Mouse (Mus musculus) heart, embryonic 16.5 days (tissue): ENCODE measurements around the gene Ip6k2. TPM values are rescaled to one million over a fixed set of nuclear protein-coding genes. Genes with fewer than 3 reads are reported as not detected.

Source experiments
- ATAC-seq: fragments of 200-750 bp; cut with Nextera tagmentation; replicated peaks from 2 replicates; pipeline ENCODE4 v1.8.0; 2017; ENCODE audit warnings: moderate number of reproducible peaks; ENCODE audit not compliant: insufficient read depth, low FRiP score; ENCODE audit errors: extremely low read depth
- H3K27ac ChIP-seq: fragments of 300-500 bp; sonication (generic); 2 replicates; pipeline ENCODE4 v1.5.1; 2014; ENCODE audit warnings: mild to moderate bottlenecking, low read length, control low read depth, moderate library complexity
- H3K27me3 ChIP-seq: fragments of 300-500 bp; sonication (generic); 2 replicates; pipeline ENCODE4 v1.6.1; 2014; ENCODE audit warnings: low read length, mixed read lengths; ENCODE audit not compliant: control insufficient read depth, insufficient read depth
- H3K36me3 ChIP-seq: fragments of 300-500 bp; sonication (generic); 2 replicates; pipeline ENCODE4 v1.6.1; 2014; ENCODE audit not compliant: control insufficient read depth, insufficient read depth
- H3K4me1 ChIP-seq: fragments of 300-500 bp; sonication (generic); 2 replicates; pipeline ENCODE4 v1.6.1; 2014; ENCODE audit warnings: low read length, mixed read lengths; ENCODE audit not compliant: control insufficient read depth, insufficient read depth
- H3K4me2 ChIP-seq: fragments of 300-500 bp; sonication (generic); 2 replicates; pipeline ENCODE4 v1.6.1; 2014; ENCODE audit warnings: low read depth, mild to moderate bottlenecking, control low read depth, low read length
- H3K4me3 ChIP-seq: fragments of 300-500 bp; sonication (generic); 2 replicates; pipeline ENCODE4 v1.5.1; 2014; ENCODE audit warnings: mild to moderate bottlenecking, control low read depth, low read length
- H3K9ac ChIP-seq: fragments of 300-500 bp; sonication (generic); 2 replicates; pipeline ENCODE4 v1.6.1; 2014; ENCODE audit warnings: low read length, control low read depth
- H3K9me3 ChIP-seq: fragments of 300-500 bp; sonication (generic); replicated peaks from 2 replicates; pipeline ENCODE4 v1.6.1; 2016; ENCODE audit warnings: low read length; ENCODE audit not compliant: control insufficient read depth
- WGBS: fragments of 180-500 bp; shearing (Covaris S2); extraction: QIAGEN DNeasy Blood & Tissue Kit; methylation state at CpG from one replicate; pipeline ENCODE4 v1.1.7; 2014; 5-methylcytosine and 5-hydroxymethylcytosine counted together
- polyA plus RNA-seq: library from polyadenylated mRNA; unstranded; fragments of >200 nt; fragmentation: Nextera tagmentation; extraction: Ambion mirVana; gene quantifications from 2 replicates; pipeline ENCODE4 v1.2.1, GENCODE M21; 2015

The Ip6k2 gene
- polyA plus RNA-seq, 1 experiment from 2014 or later = 27.2 TPM

DNA sequence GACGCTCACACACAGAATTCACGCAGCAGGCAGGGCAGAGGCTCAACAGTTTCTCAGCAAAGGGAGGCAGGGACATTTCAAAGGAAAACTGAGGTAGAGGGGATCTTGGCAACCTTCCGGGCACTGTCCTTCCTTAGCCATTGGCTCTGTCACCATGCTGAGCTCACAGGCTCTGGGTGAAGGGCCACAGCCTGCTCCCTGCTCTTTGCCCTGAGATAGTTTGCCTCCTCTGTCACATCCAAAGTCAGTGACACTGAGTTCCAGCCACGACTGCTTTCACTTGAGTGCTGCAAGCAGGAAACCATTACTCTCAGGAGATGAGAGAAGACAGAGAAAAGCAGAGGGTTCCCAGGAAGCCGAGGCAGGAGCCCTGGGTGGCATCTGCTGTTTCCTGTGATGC lies 36.5 kb downstream of the Ip6k2 start:
- no peaks in the 10 kb centered on the region for H3K9me3 ChIP-seq

DNA sequence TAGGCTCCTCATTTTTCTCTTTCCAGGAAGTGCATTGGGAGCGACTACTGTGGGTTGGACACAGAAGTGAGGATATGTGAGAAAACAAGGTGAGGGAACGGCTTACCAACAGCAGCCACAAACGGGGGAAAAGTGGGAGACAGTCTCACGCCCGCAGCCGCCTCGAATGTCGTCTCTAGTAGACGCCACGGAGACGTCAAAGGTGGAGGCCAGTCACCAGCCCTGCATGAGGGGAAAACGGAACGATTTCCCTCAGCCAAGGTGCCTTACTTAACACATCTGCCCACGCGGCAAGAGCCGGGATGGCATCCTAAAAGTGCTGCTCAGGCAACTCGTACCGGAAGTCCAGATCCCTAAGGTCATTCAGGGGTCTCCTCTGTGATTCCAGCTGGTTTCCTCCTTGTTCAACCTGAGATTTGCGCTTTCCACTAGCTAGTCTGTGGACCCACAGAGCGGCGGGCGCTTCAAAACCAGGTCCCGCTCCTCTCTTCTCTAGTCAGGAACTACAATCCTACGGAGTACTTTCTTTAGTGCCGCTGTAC lies 40.6 kb downstream of the Ip6k2 start:
- H3K4me3 ChIP-seq = no peak overlapping the region
- H3K36me3 ChIP-seq = no peaks in the 10 kb centered on the region
- H3K27ac ChIP-seq = no peak overlapping the region
- H3K9ac ChIP-seq = no peak overlapping the region
- no peaks in the 10 kb centered on the region for H3K9me3 ChIP-seq
- WGBS = 2% methylated on average over 25 of the region's 25 CpGs
- H3K4me1 ChIP-seq = peaks cover 11% of the 10 kb centered on the region
- ATAC-seq = no peak
- H3K4me2 ChIP-seq = no peak overlapping the region
- H3K27me3 ChIP-seq = peaks cover 61% of the 10 kb centered on the region

More for the DNA sequence above, 36.5 kb downstream of the Ip6k2 start:
- Histone ChIP-seq H3K36me3 (peaks cover 5% of the 10 kb centered on the region; the same call in 1 of the 2 replicates), H3K4me3 (no peak overlapping the region), H3K4me2 (no peak overlapping the region), H3K27ac (no peak overlapping the region), H3K4me1 (no peaks in the 10 kb centered on the region), H3K27me3 (peaks cover 23% of the 10 kb centered on the region), H3K9ac (no peak overlapping the region)
- 61% methylated on average over 5 of the region's 5 CpGs for WGBS
- ATAC-seq = no peak

DNA sequence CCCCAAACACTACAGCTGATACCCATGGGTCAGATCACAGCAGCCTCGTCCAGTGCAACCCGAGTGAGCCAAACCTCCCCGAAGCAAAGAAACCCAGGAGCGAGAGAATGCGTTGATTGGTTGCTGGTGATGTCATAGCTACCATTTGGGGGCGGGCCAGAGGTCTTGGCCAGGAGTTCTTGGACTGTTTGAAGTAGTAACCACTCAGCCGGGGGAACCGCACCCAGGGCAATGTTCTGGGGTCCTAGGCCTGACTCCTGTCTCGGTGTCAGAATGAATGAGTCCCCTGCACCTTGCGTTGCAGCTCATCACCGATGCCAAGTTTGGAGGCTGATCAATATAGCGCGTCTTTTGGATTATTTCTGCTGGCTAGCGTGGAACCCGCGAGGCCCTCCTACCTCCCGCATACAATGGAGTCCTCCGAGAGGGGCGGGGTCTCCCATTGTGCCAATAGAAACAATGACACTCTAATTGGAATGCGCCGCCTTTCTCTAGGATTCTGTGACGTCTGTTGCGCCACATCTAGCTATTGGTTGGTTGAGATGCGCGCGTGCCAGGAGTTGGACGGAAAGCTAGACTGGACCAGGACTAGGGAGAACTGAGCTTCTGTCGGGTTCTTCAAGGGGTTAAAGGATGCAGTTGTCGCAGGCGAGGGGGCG lies 41.3 kb downstream of the Ip6k2 start:
- H3K4me1 ChIP-seq = peaks cover 11% of the 10 kb centered on the region
- no peak overlapping the region for H3K9ac ChIP-seq
- H3K27me3 ChIP-seq = peaks cover 68% of the 10 kb centered on the region
- ATAC-seq = no peak
- WGBS = 2% methylated on average over 31 of the region's 31 CpGs
- no peak overlapping the region for H3K4me3 ChIP-seq
- no peak overlapping the region for H3K27ac ChIP-seq
- H3K9me3 ChIP-seq = no peaks in the 10 kb centered on the region
- H3K36me3 ChIP-seq = no peaks in the 10 kb centered on the region
- no peak overlapping the region for H3K4me2 ChIP-seq

DNA sequence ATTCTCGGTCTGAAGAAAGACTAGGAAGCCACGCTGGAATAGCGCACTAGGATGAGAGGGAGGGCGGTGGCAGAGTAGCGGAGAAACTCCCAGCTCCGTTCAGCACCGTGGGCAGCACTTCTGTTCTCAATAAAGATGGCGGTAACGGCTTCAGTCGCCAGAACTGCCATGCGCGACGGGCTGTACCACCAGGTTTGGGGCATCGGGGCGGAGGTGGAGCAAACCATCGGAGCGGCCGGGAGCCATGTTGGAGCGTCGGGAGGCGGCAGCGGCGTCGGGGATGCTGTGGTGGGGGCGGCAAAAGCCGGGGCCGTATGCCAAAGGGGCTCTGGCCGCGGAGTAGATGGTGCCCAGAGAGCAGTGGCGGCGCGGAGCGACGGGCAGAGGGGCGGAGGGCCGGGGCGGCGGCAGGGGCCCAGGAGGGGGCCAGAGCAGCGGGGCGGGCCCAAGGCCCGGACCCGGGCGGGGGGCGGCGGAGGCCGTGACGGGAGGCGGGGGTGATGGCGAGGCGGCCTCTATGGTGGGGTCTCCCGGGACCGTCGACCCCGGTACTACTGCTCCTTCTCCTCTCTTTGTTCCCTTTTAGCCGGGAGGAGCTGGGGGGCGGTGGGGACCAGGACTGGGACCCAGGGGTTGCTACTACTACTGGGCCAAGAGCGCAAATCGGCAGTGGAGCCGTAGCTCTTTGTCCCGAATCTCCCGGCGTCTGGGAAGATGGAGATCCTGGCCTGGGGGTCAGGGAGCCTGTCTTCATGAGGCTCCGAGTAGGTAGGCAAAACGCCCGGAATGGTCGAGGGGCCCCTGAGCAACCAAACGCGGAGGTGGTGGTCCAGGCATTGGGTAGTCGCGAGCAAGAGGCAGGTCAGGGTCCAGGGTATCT lies 42.5 kb downstream of the Ip6k2 start, which contains the start of gene Celsr3:
Celsr3 (plus strand) TSS at position 501 of the 880 bp plus-strand sequence.
- peak; percentile 49; the same call in 1 of the 2 replicates for ATAC-seq
- Histone ChIP-seq H3K4me3 (peak within 1 kb of the TSS; percentile 53), H3K9ac (no peak within 1 kb of the TSS), H3K9me3 (no peaks in the 10 kb centered on the region), H3K27me3 (peaks cover 80% of the 10 kb centered on the region), H3K4me1 (peaks cover 11% of the 10 kb centered on the region), H3K4me2 (peak within 1 kb of the TSS; percentile 91), H3K27ac (no peak within 1 kb of the TSS), H3K36me3 (no peaks in the 10 kb centered on the region)
- WGBS = 2% methylated on average over 56 of the region's 70 CpGs

DNA sequence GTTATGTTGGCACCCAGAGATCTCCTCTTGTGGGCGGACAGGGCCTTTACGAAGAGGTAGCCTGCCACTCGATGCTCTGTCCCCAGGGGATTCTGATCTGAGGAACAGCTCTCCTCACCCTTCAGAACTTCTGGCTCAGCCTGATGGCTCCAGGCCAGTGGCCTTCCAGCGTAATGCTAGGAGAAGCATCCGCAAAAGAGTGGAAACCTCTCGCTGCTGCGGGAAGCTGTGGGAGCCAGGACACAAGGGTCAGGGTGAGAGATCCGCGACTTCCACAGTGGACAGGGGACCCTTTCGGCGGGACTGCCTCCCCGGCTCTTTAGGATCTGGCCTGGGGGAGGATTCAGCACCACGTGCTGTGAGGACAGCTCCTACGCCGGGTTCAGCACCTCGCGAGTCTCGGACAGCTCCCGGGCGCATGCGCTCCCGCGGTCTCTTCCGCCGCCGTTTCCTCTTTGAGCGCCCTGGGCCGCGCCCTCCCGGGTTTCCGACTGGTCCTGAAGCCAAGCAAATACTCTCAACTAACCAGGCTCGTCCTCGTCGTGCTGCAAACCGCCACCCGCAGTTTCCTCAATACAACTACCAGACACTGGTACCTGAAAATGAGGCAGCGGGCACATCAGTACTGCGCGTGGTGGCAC lies 43.2 kb downstream of the Ip6k2 start:
- peak overlapping the region; percentile 53 for H3K4me3 ChIP-seq
- H3K27me3 ChIP-seq = peaks cover 86% of the 10 kb centered on the region
- 2% methylated on average over 39 of the region's 39 CpGs for WGBS
- no peak overlapping the region for H3K9ac ChIP-seq
- peak; percentile 53 for ATAC-seq
- peak overlapping the region; percentile 91 for H3K4me2 ChIP-seq
- no peaks in the 10 kb centered on the region for H3K9me3 ChIP-seq
- H3K36me3 ChIP-seq = no peaks in the 10 kb centered on the region
- no peak overlapping the region for H3K27ac ChIP-seq
- H3K4me1 ChIP-seq = peaks cover 15% of the 10 kb centered on the region

DNA sequence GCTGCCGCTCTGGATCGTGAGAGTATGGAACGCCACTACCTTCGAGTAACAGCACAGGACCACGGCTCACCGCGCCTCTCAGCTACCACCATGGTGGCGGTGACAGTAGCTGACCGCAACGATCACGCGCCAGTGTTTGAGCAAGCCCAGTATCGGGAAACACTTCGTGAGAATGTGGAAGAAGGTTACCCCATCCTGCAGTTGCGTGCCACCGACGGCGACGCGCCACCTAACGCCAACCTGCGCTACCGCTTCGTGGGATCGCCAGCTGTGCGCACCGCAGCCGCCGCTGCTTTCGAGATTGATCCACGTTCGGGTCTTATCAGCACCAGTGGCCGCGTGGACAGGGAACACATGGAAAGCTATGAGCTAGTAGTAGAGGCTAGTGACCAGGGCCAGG lies 43.9 kb downstream of the Ip6k2 start:
- 10% methylated on average over 34 of the region's 34 CpGs for WGBS
- H3K9ac ChIP-seq = no peak overlapping the region
- no peak overlapping the region for H3K27ac ChIP-seq
- peak overlapping the region; percentile 91 for H3K4me2 ChIP-seq
- no peak for ATAC-seq
- H3K27me3 ChIP-seq = peaks cover 89% of the 10 kb centered on the region
- peak overlapping the region; percentile 53 for H3K4me3 ChIP-seq
- peaks cover 18% of the 10 kb centered on the region for H3K4me1 ChIP-seq
- no peaks in the 10 kb centered on the region for H3K9me3 ChIP-seq
- no peaks in the 10 kb centered on the region for H3K36me3 ChIP-seq

DNA sequence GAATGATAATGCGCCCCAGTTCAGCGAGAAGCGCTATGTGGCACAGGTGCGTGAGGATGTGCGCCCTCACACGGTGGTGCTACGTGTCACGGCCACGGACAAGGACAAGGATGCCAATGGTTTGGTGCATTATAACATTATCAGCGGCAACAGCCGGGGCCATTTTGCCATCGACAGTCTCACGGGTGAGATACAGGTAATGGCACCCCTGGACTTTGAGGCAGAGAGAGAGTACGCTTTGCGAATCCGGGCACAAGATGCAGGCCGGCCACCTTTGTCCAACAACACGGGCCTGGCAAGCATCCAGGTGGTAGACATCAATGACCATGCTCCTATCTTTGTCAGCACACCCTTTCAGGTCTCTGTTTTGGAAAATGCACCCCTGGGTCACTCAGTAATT lies 44.3 kb downstream of the Ip6k2 start:
- Histone ChIP-seq H3K4me1 (peaks cover 18% of the 10 kb centered on the region), H3K27me3 (peaks cover 88% of the 10 kb centered on the region), H3K4me3 (no peak overlapping the region), H3K36me3 (no peaks in the 10 kb centered on the region), H3K9ac (no peak overlapping the region), H3K9me3 (no peaks in the 10 kb centered on the region), H3K4me2 (no peak overlapping the region; the same call in 1 of the 2 replicates), H3K27ac (no peak overlapping the region)
- 55% methylated on average over 18 of the region's 18 CpGs for WGBS
- ATAC-seq = no peak

DNA sequence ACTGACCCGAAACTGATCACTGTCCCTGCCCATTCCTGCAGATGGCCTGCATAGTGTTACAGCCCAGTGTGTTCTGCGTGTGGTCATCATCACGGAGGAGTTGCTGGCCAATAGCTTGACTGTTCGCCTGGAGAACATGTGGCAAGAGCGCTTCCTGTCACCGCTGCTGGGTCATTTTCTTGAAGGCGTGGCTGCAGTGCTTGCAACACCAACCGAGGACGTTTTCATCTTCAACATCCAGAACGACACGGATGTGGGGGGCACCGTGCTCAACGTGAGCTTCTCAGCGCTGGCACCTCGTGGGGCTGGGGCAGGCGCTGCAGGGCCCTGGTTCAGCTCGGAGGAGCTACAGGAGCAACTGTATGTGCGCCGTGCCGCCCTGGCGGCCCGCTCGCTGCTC lies 48.0 kb downstream of the Ip6k2 start:
- H3K27me3 ChIP-seq = peaks cover 61% of the 10 kb centered on the region
- H3K36me3 ChIP-seq = no peaks in the 10 kb centered on the region
- H3K9me3 ChIP-seq = no peaks in the 10 kb centered on the region

More for the DNA sequence above, 48.0 kb downstream of the Ip6k2 start:
- no peak overlapping the region for H3K27ac ChIP-seq
- 4% methylated on average over 23 of the region's 23 CpGs for WGBS
- no peak overlapping the region for H3K9ac ChIP-seq
- peak overlapping the region; percentile 93 for H3K4me2 ChIP-seq
- peaks cover 15% of the 10 kb centered on the region for H3K4me1 ChIP-seq
- no peak for ATAC-seq
- peak overlapping the region; percentile 57 for H3K4me3 ChIP-seq
